Mouse (Mus musculus) embryonic facial prominence, embryonic 13.5 days (tissue): ENCODE data around the gene Poln. TPM values are rescaled to one million over a fixed set of nuclear protein-coding genes. Genes with fewer than 3 reads are reported as not detected.
A peak's percentile ranks its signal among the peaks of the same experiment; 100 is the strongest.

ENCODE experiments used
- ATAC-seq: fragments of 200-750 bp; cut with Nextera tagmentation; 2 replicates; pipeline ENCODE4 v1.8.0; 2017; ENCODE audit warnings: low read depth; ENCODE audit not compliant: insufficient number of reproducible peaks, insufficient read depth, low FRiP score, low TSS enrichment
- H3K27ac ChIP-seq: fragments of 300-500 bp; sonication (generic); 2 replicates; pipeline ENCODE4 v1.5.1; 2015; ENCODE audit warnings: moderate library complexity, mild to moderate bottlenecking, inconsistent platforms
- H3K27me3 ChIP-seq: fragments of 300-500 bp; sonication (generic); 2 replicates; pipeline ENCODE4 v1.6.1; 2015; ENCODE audit warnings: mild to moderate bottlenecking, inconsistent platforms
- H3K36me3 ChIP-seq: fragments of 300-500 bp; sonication (generic); 2 replicates; pipeline ENCODE4 v1.6.1; 2015; ENCODE audit warnings: mild to moderate bottlenecking, inconsistent platforms
- H3K4me1 ChIP-seq: fragments of 300-500 bp; sonication (generic); 2 replicates; pipeline ENCODE4 v1.6.1; 2015; ENCODE audit warnings: inconsistent platforms
- H3K4me2 ChIP-seq: fragments of 300-500 bp; sonication (generic); 2 replicates; pipeline ENCODE4 v1.6.1; 2015; ENCODE audit warnings: moderate library complexity, mild to moderate bottlenecking, inconsistent platforms
- H3K4me3 ChIP-seq: fragments of 300-500 bp; sonication (generic); 2 replicates; pipeline ENCODE4 v1.5.1; 2015; ENCODE audit warnings: mild to moderate bottlenecking, inconsistent platforms
- H3K9ac ChIP-seq: fragments of 300-500 bp; sonication (generic); 2 replicates; pipeline ENCODE4 v1.6.1; 2015; ENCODE audit warnings: mild to moderate bottlenecking, inconsistent platforms
- H3K9me3 ChIP-seq: fragments of 300-500 bp; sonication (generic); 2 replicates; pipeline ENCODE4 v1.6.1; 2016; ENCODE audit warnings: inconsistent platforms
- WGBS: fragments of 180-500 bp; shearing (Covaris S2); methylation state at CpG from one replicate; pipeline ENCODE4 v1.1.7; 2015; ENCODE audit warnings: mixed read lengths; 5-methylcytosine and 5-hydroxymethylcytosine counted together
- polyA plus RNA-seq: library from polyadenylated mRNA; unstranded; fragments of >200 nt; fragmentation: Nextera tagmentation; extraction: Ambion mirVana; gene quantifications from 2 replicates; pipeline ENCODE4 v1.2.1, GENCODE M21; 2015

The Poln gene
- polyA plus RNA-seq, 1 experiment from 2014 or later, result 0.60 TPM

DNA sequence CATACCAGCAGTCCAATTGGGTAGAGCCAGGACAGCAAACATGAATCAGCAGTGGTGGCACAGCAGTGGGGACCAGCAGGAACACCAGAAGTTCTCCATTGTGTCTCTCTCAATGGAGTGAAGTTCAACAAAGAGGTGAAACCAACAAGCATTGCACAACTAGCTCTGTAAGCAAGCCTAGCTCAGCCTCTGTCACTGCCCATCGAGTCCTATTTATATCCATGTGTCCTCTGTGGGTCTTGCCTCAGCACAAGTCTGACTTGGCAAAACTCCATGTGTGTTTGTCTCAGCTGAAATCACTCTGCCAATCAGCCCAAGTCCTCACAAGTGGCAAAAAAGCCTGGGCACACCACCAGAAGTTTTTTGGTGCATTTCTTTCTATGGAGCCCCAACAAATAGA is 63.6 kb downstream of the Poln start:
- Histone ChIP-seq H3K36me3 (no peaks in the 10 kb centered on the region), H3K4me1 (no peaks in the 10 kb centered on the region), H3K9ac (no peak overlapping the region), H3K9me3 (no peaks in the 10 kb centered on the region), H3K27me3 (no peaks in the 10 kb centered on the region), H3K4me2 (no peak overlapping the region), H3K27ac (no peak overlapping the region), H3K4me3 (no peak overlapping the region)
- ATAC-seq, result no peak
- 75% methylated on average over 1 of the region's 1 CpGs for WGBS

DNA sequence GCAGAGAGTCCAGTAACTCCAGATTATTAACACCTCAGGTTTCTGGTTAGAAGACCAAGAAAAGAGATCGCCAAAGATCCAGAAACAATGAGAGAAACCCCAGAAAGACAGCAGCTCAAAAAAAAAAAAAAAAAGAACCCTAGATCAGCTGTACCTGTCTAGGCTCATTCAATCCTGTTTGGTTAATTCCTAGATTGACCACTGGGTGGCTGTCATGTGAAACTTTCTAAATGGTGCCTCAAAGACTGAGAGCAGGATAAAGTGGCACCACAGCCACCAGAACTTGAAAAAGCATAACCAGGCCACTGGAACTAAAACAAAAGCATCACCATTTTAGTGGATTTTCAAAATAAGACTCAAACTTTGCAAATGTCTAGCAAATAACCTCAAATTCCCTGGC is 71.9 kb downstream of the Poln start:
- no peaks in the 10 kb centered on the region for H3K4me1 ChIP-seq
- WGBS, result 13% methylated on average over 1 of the region's 1 CpGs
- H3K27ac ChIP-seq, result no peak overlapping the region
- H3K9ac ChIP-seq, result no peak overlapping the region
- H3K36me3 ChIP-seq, result no peaks in the 10 kb centered on the region
- no peaks in the 10 kb centered on the region for H3K9me3 ChIP-seq
- ATAC-seq, result no peak
- H3K4me3 ChIP-seq, result no peak overlapping the region
- no peaks in the 10 kb centered on the region for H3K27me3 ChIP-seq
- H3K4me2 ChIP-seq, result no peak overlapping the region

DNA sequence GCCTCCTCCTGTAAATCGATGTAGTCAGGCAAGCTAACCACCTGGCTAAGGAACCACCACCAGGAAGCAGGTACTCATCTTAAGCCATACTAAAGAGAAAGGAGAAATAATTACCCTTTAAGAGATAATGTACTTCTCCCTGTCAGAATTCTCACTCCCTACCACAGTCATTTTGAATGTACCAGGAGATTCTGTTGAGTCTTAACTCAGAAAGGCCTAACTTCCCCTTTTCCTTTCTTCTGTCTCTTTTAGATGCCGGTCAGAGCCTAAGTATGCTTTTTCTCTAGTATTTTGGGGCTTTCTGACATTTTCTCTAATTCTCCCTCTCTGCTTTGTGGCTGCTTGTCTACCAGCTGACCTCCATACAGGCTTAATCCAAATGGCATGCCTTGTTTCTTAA is 76.2 kb downstream of the Poln start:
- H3K4me3 ChIP-seq, result no peak overlapping the region
- H3K9ac ChIP-seq, result no peak overlapping the region
- H3K4me2 ChIP-seq, result no peak overlapping the region
- no peaks in the 10 kb centered on the region for H3K4me1 ChIP-seq
- no peak overlapping the region for H3K27ac ChIP-seq
- ATAC-seq, result no peak
- WGBS, result 81% methylated on average over 2 of the region's 2 CpGs
- H3K9me3 ChIP-seq, result no peaks in the 10 kb centered on the region; the same call in 1 of the 2 replicates
- no peaks in the 10 kb centered on the region for H3K27me3 ChIP-seq
- H3K36me3 ChIP-seq, result no peaks in the 10 kb centered on the region

DNA sequence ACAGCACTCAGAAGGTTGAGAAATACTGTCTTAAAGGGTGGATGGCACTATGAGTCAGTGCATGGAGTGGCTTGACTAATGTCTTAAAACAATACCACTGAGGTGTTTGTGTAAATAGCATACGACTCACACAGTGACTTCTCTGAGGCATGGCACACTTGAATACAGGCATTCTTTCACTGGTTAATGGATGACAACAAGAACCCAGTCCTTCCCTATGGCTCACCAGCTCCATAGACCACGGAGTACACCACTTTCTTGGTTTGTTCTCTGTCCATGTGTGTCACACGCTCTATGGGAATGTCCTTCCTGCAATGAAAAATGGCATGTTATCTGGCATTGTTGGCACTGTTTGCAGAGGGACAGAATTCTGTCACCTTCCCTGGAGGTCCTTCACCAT is 136.7 kb downstream of the Poln start:
- no peak overlapping the region for H3K4me2 ChIP-seq
- 71% methylated on average over 3 of the region's 3 CpGs for WGBS
- H3K9me3 ChIP-seq, result no peaks in the 10 kb centered on the region
- H3K9ac ChIP-seq, result no peak overlapping the region
- H3K4me3 ChIP-seq, result no peak overlapping the region
- H3K27ac ChIP-seq, result no peak overlapping the region
- no peak for ATAC-seq
- no peaks in the 10 kb centered on the region for H3K36me3 ChIP-seq
- no peaks in the 10 kb centered on the region for H3K4me1 ChIP-seq
- no peaks in the 10 kb centered on the region for H3K27me3 ChIP-seq

DNA sequence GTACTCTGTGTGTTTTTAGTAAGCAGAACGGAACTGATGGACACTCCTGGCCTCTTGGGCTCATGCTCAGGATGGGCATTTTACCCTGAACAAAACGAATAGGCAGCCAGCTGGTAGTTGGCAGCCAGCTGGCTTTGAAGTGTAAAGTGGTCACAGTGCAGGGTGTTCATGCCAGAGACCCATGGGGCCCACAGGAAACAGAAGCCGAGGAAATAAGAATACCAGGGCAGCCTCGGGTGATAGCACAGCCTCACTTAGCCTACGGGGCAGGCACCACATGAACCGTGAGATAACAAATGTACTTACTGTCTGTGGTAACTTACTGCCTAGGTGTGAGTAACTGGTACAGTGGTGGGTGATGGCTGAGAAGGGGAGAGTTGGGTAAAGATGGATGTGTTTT is 138.2 kb downstream of the Poln start:
- H3K27me3 ChIP-seq, result no peaks in the 10 kb centered on the region
- H3K4me1 ChIP-seq, result no peaks in the 10 kb centered on the region
- no peak for ATAC-seq
- WGBS, result 67% methylated on average over 6 of the region's 6 CpGs
- no peak overlapping the region for H3K27ac ChIP-seq
- no peak overlapping the region for H3K4me2 ChIP-seq
- H3K9ac ChIP-seq, result no peak overlapping the region
- H3K36me3 ChIP-seq, result no peaks in the 10 kb centered on the region
- no peaks in the 10 kb centered on the region for H3K9me3 ChIP-seq
- no peak overlapping the region for H3K4me3 ChIP-seq

DNA sequence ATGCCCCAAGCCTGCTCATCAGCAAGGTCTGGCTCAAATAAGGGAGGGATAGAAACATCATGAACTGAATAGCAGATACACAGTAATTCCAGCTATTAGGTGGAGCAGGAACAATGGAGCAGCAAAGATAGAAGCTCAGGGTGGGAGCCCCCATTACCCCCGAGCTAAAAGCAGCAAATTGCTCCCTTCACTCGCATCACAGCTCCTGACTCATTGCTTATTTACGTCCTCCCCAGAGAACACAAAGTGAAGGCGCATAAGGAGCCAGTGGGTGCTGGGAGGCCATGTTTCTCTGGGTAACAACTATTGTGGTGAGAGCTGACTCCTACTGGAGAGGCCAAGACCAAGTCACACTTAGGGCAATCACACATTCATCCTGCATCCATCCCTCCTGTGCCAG is 139.1 kb downstream of the Poln start:
- 64% methylated on average over 4 of the region's 4 CpGs for WGBS
- H3K27ac ChIP-seq, result no peak overlapping the region
- H3K4me3 ChIP-seq, result no peak overlapping the region
- no peak overlapping the region for H3K9ac ChIP-seq
- no peaks in the 10 kb centered on the region for H3K4me1 ChIP-seq
- H3K27me3 ChIP-seq, result no peaks in the 10 kb centered on the region
- no peaks in the 10 kb centered on the region for H3K36me3 ChIP-seq
- H3K4me2 ChIP-seq, result no peak overlapping the region
- no peak for ATAC-seq
- H3K9me3 ChIP-seq, result no peaks in the 10 kb centered on the region

DNA sequence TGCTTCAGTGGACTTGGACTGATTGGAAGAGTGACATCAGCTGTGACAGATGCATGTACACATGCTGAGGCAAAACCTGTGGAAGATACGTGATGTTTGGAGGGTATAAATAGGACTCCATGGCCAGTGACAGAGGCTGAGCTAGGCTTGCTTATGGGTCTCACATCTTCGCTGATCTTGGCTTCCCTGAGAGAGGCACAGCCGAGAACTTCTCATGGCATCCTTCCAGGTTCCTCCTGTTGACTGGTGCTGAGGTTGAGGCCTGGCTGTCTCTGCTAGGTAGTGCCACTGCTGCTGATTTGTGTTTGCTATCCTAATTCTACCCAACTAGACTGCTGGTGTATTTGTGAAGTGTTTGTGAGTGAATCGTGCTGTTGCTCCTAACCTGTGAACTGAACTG is 150.3 kb downstream of the Poln start:
- Histone ChIP-seq H3K9ac (no peak overlapping the region), H3K4me2 (no peak overlapping the region), H3K36me3 (no peaks in the 10 kb centered on the region), H3K4me1 (peaks cover 4% of the 10 kb centered on the region; the same call in 1 of the 2 replicates), H3K27me3 (no peaks in the 10 kb centered on the region), H3K4me3 (no peak overlapping the region), H3K9me3 (no peaks in the 10 kb centered on the region), H3K27ac (no peak overlapping the region)
- no peak for ATAC-seq
- WGBS, result 80% methylated on average over 4 of the region's 4 CpGs

DNA sequence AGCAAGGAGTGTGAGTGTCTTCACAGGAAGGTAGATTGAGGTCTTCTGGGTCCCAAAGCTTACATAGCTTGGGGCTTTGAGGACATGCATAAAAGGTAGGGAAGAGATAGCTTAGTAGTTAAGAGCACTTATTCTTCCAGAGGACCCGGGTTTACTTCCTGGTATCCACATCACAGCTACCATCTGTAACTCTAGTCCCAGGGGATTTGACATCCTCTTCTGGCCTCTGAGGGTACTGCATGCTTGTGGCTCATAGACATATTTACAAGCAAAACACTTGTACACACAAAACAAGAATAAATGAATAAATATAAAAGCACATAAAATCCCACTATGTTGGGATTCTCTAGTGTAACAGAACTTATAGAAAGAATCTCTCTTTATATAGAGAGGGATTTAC is 154.6 kb downstream of the Poln start:
- Histone ChIP-seq H3K4me3 (no peak overlapping the region), H3K4me1 (no peaks in the 10 kb centered on the region), H3K9me3 (no peaks in the 10 kb centered on the region), H3K4me2 (no peak overlapping the region), H3K27me3 (0 out of 2 replicates have a peak, but pooled peaks cover 3% of the 10 kb centered on the region), H3K36me3 (no peaks in the 10 kb centered on the region), H3K9ac (no peak overlapping the region), H3K27ac (no peak overlapping the region)
- ATAC-seq, result no peak
- WGBS, result 60% methylated on average over 1 of the region's 1 CpGs

DNA sequence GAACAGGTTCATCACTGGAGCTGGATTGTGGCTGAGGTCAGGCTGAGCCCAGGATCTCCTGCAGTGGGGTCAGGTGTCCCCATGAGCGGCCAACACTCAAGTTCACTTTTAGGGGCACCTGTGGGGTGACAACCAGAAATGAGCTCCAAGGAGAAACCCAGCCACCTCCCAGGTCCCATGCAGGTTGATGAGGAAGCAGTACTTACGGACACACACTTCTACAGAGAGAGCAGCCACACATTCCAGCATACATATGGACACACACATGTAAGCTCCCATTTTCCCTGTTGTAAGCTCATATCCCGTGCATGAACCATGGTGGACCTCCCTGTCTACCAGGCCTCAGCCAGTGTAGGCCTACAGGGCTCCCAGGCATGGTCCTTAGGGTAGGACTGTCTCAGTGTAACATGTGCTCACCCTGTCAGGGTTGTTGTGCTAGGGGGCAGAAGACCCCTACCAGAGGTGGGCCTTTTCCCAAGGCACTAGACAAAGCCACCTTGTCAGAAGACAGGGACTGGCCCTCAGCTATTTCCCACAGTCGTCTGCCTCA is 161.8 kb downstream of the Poln start:
- Histone ChIP-seq H3K36me3 (no peaks in the 10 kb centered on the region), H3K27me3 (no peaks in the 10 kb centered on the region), H3K4me1 (no peaks in the 10 kb centered on the region), H3K9ac (no peak overlapping the region), H3K27ac (no peak overlapping the region), H3K4me2 (no peak overlapping the region), H3K4me3 (no peak overlapping the region), H3K9me3 (no peaks in the 10 kb centered on the region)
- WGBS, result 84% methylated on average over 4 of the region's 4 CpGs
- ATAC-seq, result no peak

DNA sequence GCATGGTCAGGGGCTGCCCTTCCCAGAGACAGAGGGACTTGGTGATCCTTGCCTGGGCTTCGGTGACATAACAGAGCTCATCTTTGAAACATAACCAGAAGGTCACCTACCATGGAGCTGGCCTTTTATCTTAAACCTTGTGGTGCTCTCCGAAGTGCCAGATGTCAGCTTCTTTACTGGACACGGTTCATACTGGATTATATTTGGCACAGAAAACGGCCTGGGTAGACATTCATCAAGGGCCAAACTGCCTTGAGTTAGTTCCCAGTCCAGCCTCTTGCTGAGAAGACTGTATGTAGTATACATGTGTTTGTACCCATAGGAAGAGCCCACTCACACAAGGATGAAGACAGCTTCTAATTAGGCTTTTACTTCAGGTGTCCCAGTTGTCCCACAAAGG is 162.4 kb downstream of the Poln start:
- Histone ChIP-seq H3K27me3 (no peaks in the 10 kb centered on the region), H3K9ac (no peak overlapping the region), H3K27ac (no peak overlapping the region), H3K4me3 (no peak overlapping the region), H3K4me2 (no peak overlapping the region), H3K9me3 (no peaks in the 10 kb centered on the region), H3K36me3 (no peaks in the 10 kb centered on the region), H3K4me1 (no peaks in the 10 kb centered on the region)
- whole genome bisulfite sequencing, result 80% methylated on average over 4 of the region's 4 CpGs
- no peak for ATAC-seq

DNA sequence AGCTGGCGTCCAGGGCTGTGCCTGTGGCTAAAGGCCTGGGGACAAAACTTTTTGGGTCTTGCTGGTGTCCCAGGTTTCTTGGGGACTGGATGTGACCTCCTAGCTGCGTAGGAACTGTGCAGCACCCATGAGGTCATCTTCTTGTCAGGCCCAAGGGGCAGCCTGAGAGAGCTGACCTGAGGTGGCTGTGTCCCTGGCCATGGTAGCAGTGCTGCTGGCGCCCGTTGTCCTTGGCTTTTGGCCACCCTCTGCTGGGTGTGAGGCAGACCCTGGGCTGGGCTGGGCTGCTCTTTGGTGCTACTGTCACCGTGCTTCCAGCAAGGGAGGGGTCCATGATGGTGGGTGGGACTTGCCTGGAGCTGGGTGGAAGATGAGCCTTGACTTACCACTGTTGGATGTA is 164.6 kb downstream of the Poln start:
- Histone ChIP-seq H3K27ac (no peak overlapping the region), H3K4me3 (no peak overlapping the region), H3K4me1 (no peaks in the 10 kb centered on the region), H3K9me3 (no peaks in the 10 kb centered on the region), H3K4me2 (no peak overlapping the region), H3K27me3 (peaks cover 8% of the 10 kb centered on the region), H3K36me3 (no peaks in the 10 kb centered on the region), H3K9ac (no peak overlapping the region)
- 78% methylated on average over 5 of the region's 5 CpGs for WGBS
- no peak for ATAC-seq

DNA sequence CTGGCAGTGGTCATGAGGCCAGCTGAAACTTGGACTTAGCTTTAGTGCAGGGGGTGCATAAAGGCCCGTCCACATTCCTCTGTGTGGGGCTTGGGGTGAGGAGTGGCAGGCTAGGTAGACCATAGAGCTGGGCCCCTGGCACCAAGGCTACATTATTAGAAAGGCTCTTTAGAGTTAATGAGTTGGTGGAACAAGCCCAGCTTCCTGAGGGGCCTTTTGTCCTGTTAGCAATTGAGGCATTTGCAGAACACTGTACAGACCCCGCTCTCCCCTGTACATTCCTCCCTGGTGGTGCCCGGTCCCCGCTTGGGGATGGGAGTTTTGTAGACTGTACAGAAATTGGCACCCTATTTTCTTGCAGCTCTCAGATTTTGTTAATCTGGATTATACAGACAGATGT is 166.6 kb downstream of the Poln start:
- Histone ChIP-seq H3K4me2 (no peak overlapping the region), H3K27ac (no peak overlapping the region), H3K4me1 (peaks cover 3% of the 10 kb centered on the region), H3K36me3 (no peaks in the 10 kb centered on the region), H3K4me3 (no peak overlapping the region), H3K9ac (no peak overlapping the region), H3K9me3 (no peaks in the 10 kb centered on the region), H3K27me3 (peaks cover 27% of the 10 kb centered on the region)
- WGBS, result 88% methylated on average over 4 of the region's 4 CpGs
- no peak for ATAC-seq

DNA sequence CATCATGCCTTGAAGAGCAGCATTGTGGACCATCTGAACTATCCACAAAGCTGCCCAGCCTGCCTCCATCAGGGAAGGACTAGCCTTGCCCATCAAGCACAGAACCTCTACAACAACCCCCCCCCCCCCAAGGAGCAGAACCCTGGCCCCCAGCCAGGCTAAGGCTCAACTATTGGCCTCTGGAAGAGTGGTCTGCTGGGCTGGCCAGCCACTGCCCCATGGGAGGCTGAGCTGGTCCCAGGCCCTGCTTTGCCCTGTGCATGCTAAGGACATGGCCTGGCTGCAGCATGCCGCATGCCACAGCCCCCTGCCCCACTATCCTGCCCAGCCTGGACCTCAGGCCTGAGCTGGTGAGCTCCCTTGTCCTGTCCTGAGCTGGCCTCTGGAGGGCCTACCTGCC is 167.8 kb downstream of the Poln start:
- no peaks in the 10 kb centered on the region for H3K9me3 ChIP-seq
- no peak overlapping the region for H3K9ac ChIP-seq
- H3K27me3 ChIP-seq, result peaks cover 40% of the 10 kb centered on the region
- WGBS, result 100% methylated on average over 1 of the region's 1 CpGs
- no peak overlapping the region for H3K4me3 ChIP-seq
- no peak overlapping the region for H3K27ac ChIP-seq
- peaks cover 12% of the 10 kb centered on the region for H3K4me1 ChIP-seq
- ATAC-seq, result peak; percentile 38; the same call in 1 of the 2 replicates
- H3K36me3 ChIP-seq, result no peaks in the 10 kb centered on the region
- H3K4me2 ChIP-seq, result no peak overlapping the region
